Mouse (Mus musculus) stomach, postnatal 0 days (tissue): ENCODE measurements around the gene Rfc4. TPM values are rescaled to one million over a fixed set of nuclear protein-coding genes. Genes with fewer than 3 reads are reported as not detected.
"Not testable (repeated sequence)": the region's sequence is repeated elsewhere in the genome, so short reads cannot be mapped to it uniquely, and the experiment has no call there.

ENCODE experiments used
- ATAC-seq: fragments of 200-750 bp; cut with Nextera tagmentation; 2 replicates; pipeline ENCODE4 v1.8.0; 2017; ENCODE audit not compliant: low FRiP score, low TSS enrichment
- DNase-seq: peaks from one replicate; pipeline ENCODE4 v3.0.0-alpha.2; 2016; ENCODE audit warnings: low spot score
- H3K27ac ChIP-seq: fragments of 300-500 bp; sonication (generic); replicated peaks from 2 replicates; pipeline ENCODE4 v1.5.1; 2014; ENCODE audit warnings: mild to moderate bottlenecking, control low read depth
- H3K27me3 ChIP-seq: fragments of 300-500 bp; sonication (generic); 2 replicates; pipeline ENCODE4 v1.6.1; 2014; ENCODE audit warnings: low read length; ENCODE audit not compliant: control insufficient read depth, insufficient read depth
- H3K36me3 ChIP-seq: fragments of 300-500 bp; sonication (generic); 2 replicates; pipeline ENCODE4 v1.6.1; 2014; ENCODE audit warnings: low read length, mixed read lengths; ENCODE audit not compliant: control insufficient read depth, insufficient read depth
- H3K4me1 ChIP-seq: fragments of 300-500 bp; sonication (generic); replicated peaks from 2 replicates; pipeline ENCODE4 v1.6.1; 2014; ENCODE audit warnings: antibody characterized with exemption; ENCODE audit not compliant: control insufficient read depth, insufficient read depth
- H3K4me2 ChIP-seq: fragments of 300-500 bp; sonication (generic); replicated peaks from 2 replicates; pipeline ENCODE4 v1.6.1; 2014; ENCODE audit warnings: low read depth, mild to moderate bottlenecking, control low read depth, moderate library complexity
- H3K4me3 ChIP-seq: fragments of 300-500 bp; sonication (generic); 2 replicates; pipeline ENCODE4 v1.5.1; 2014; ENCODE audit warnings: low read depth, low read length, control low read depth
- H3K9ac ChIP-seq: fragments of 300-500 bp; sonication (generic); 2 replicates; pipeline ENCODE4 v1.6.1; 2014; ENCODE audit warnings: mild to moderate bottlenecking, low read length, control low read depth, mixed read lengths
- H3K9me3 ChIP-seq: fragments of 300-500 bp; sonication (generic); 2 replicates; pipeline ENCODE4 v1.6.1; 2016; ENCODE audit warnings: low read length; ENCODE audit not compliant: control insufficient read depth
- CTCF ChIP-seq: IDR thresholded peaks from 2 replicates; pipeline ENCODE4 v1.5.1; 2016; ENCODE audit warnings: antibody characterized with exemption, low read depth, mild to moderate bottlenecking, moderate library complexity
- EP300 ChIP-seq: optimal IDR thresholded peaks from 2 replicates; pipeline ENCODE3; 2016; ENCODE audit warnings: antibody characterized with exemption
- WGBS: fragments of 180-500 bp; shearing (Covaris S2); extraction: QIAGEN DNeasy Blood & Tissue Kit; methylation state at CpG from one replicate; pipeline ENCODE4 v1.1.7; 2014; 5-methylcytosine and 5-hydroxymethylcytosine counted together
- polyA plus RNA-seq: library from polyadenylated mRNA; unstranded; fragments of >200 nt; fragmentation: Nextera tagmentation; extraction: Ambion mirVana; gene quantifications from 2 replicates; pipeline ENCODE4 v1.2.1, GENCODE M21; 2015

Gene Rfc4
- polyA plus RNA-seq, 1 experiment from 2014 or later: 38.0 TPM

GRCm38 (mm10) chr16:23099632-23100031, 27.9 kb downstream of the Rfc4 start:
- DNase-seq: no peak
- no peak for TF ChIP-seq CTCF
- TF ChIP-seq EP300: no peak
- Histone ChIP-seq H3K9me3 (no peaks in the 10 kb centered on the region), H3K9ac (no peak overlapping the region; the same call in 1 of the 2 replicates), H3K27me3 (no peaks in the 10 kb centered on the region), H3K4me3 (peak overlapping the region; percentile 31), H3K4me2 (peak overlapping the region; percentile 63), H3K4me1 (peaks cover 5% of the 10 kb centered on the region; the same call in 1 of the 2 replicates), H3K27ac (no peak overlapping the region), H3K36me3 (no peaks in the 10 kb centered on the region)
- ATAC-seq: no peak
- 17% methylated on average over 12 of the region's 12 CpGs for WGBS

GRCm38 (mm10) chr16:23098105-23098452, 29.5 kb downstream of the Rfc4 start:
- not testable (repeated sequence) for H3K36me3 ChIP-seq, H3K9me3 ChIP-seq, DNase-seq, H3K4me2 ChIP-seq, ATAC-seq, H3K9ac ChIP-seq, H3K4me3 ChIP-seq, H3K4me1 ChIP-seq, H3K27ac ChIP-seq, H3K27me3 ChIP-seq
- 83% methylated on average over 1 of the region's 1 CpGs for WGBS

- 80% methylated on average over 8 of the region's 8 CpGs for whole genome bisulfite sequencing
- H3K27me3 ChIP-seq, DNase-seq, ATAC-seq, H3K27ac ChIP-seq, H3K4me2 ChIP-seq, H3K36me3 ChIP-seq, H3K9me3 ChIP-seq, H3K4me3 ChIP-seq, H3K9ac ChIP-seq, H3K4me1 ChIP-seq: not testable (repeated sequence)
Measured at GRCm38 (mm10) chr16:23097290-23098104, 30.0 kb downstream of the Rfc4 start.

- not testable (repeated sequence) for H3K27me3 ChIP-seq, H3K4me2 ChIP-seq, H3K36me3 ChIP-seq, DNase-seq, H3K4me3 ChIP-seq, ATAC-seq, H3K27ac ChIP-seq, H3K9ac ChIP-seq, H3K9me3 ChIP-seq, H3K4me1 ChIP-seq
- WGBS: 86% methylated on average over 1 of the region's 1 CpGs
Measured at GRCm38 (mm10) chr16:23096886-23097285, 30.7 kb downstream of the Rfc4 start.

GRCm38 (mm10) chr16:23095581-23095980, 32.0 kb downstream of the Rfc4 start:
- H3K9ac ChIP-seq, H3K27me3 ChIP-seq, H3K9me3 ChIP-seq, H3K36me3 ChIP-seq, H3K4me3 ChIP-seq, ATAC-seq, DNase-seq, H3K4me2 ChIP-seq, H3K27ac ChIP-seq, H3K4me1 ChIP-seq: not testable (repeated sequence)
- 89% methylated on average over 5 of the region's 5 CpGs for WGBS

DNA sequence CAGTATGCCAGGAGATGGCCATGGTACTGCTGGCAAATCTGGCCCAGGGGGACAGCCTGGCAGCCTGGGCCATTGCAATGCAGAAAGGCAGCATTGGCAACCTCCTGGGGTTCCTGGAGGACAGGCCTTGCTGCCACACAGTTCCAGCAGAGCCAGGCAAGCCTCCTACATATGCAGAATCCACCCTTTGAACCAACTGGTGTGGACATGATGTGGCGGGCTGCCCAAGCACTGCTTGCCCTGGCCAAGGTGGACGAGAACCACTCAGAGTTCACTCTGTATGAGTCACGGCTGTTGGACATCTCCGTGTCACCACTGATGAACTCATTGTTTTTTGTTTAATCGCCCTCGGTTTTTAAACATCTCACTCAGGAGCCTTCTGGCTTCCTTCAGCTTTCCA, 33.4 kb downstream of the Rfc4 start:
- TF ChIP-seq EP300 (no peak), CTCF (no peak)
- no peaks in the 10 kb centered on the region for H3K27me3 ChIP-seq
- 78% methylated on average over 6 of the region's 6 CpGs for WGBS
- ATAC-seq (no peak), DNase-seq (no peak)
- H3K9me3 ChIP-seq: no peaks in the 10 kb centered on the region
- H3K9ac ChIP-seq: no peak overlapping the region
- no peaks in the 10 kb centered on the region for H3K36me3 ChIP-seq
- no peak overlapping the region for H3K4me2 ChIP-seq
- no peak overlapping the region for H3K27ac ChIP-seq
- no peak overlapping the region for H3K4me3 ChIP-seq
- H3K4me1 ChIP-seq: no peaks in the 10 kb centered on the region
